Mouse (Mus musculus) neutrophil, adult 83 days (primary cell): ENCODE measurements around the gene Mcf2l. TPM values are rescaled to one million over a fixed set of nuclear protein-coding genes. Genes with fewer than 3 reads are reported as not detected.

Experiments
- total RNA-seq, 2 experiments: library from RNA; stranded (reverse); gene quantifications; one replicate each; pipeline ENCODE4 v1.2.4; 2023

Gene Mcf2l
- 10 to 100 TPM; 26.0 to 29.2 TPM for total RNA-seq

GRCm38 (mm10) chr8:12873357-12874046, at the start of gene Mcf2l:
Mcf2l (plus strand) TSS chr8:12873806.

GRCm38 (mm10) chr8:13025487-13026224, 152.1 kb downstream of the Mcf2l start, which contains the start of gene F7:
F7 (plus strand) TSS chr8:13026034.

GRCm38 (mm10) chr8:13037015-13037414, 163.4 kb downstream of the Mcf2l start, which contains the start of gene F10:
F10 (plus strand) TSS chr8:13037308.

GRCm38 (mm10) chr8:13060441-13061150, 187.0 kb downstream of the Mcf2l start, which contains the start of gene Proz:
Proz (plus strand) TSS chr8:13060914.

Other genes starting within 250 kb of the Mcf2l start
- 10 to 100 TPM; 36.7 to 40.6 TPM for gene Tubgcp3, start 201.6 kb upstream of the Mcf2l start, total RNA-seq
- gene Atp11a, start 116.8 kb upstream of the Mcf2l start, total RNA-seq, result 100 to 1,000 TPM; 101 to 115 TPM
- 1 to 10 TPM; 1.6 to 1.9 TPM for gene F7, start 152.2 kb downstream of the Mcf2l start, total RNA-seq
- 10 to 100 TPM; 43.8 to 57.0 TPM for gene F10, start 163.5 kb downstream of the Mcf2l start, total RNA-seq
- under 1 TPM; 0.11 to 0.13 TPM for gene Proz, start 187.1 kb downstream of the Mcf2l start, total RNA-seq
- 10 to 100 TPM; 23.7 to 24.5 TPM for gene Pcid2, start 231.7 kb downstream of the Mcf2l start, total RNA-seq
- gene Cul4a, start 231.8 kb downstream of the Mcf2l start, total RNA-seq, result 10 to 100 TPM; 50.1 to 51.1 TPM